26 mouse cellular contexts compared by ENCODE assay signal in genomic region chrX:41578797-41579196, GRCm38 (mm10).
DNase-seq lines count a peak whose midpoint lies in the region; ATAC-seq and TF ChIP-seq lines count a peak whose summit lies in the region.
"Had no signal": no experiment of that assay in that cellular context is flagged by ENCODE, and none has a peak within 500 bp of the region (broad histone marks: within the 10 kb centered on the region; RNA-seq: fewer than 3 reads in every experiment).

No protein-coding gene starts in this region.

- H3K27ac ChIP-seq in liver, postnatal 0 days (ENCODE audit: low read depth), result no peak overlapping the region
- H3K27ac ChIP-seq in liver, embryonic 11.5 days (ENCODE audit: low read depth, low read length), result no peak overlapping the region
- H3K27ac ChIP-seq: embryonic facial prominence, embryonic 13.5 days; gastrocnemius, adult 2 months; heart, embryonic 15.5 days; hindbrain, embryonic 14.5 days; layer of hippocampus, adult 2 months; liver, embryonic 14.5 days; midbrain, embryonic 10.5 days; stomach, embryonic 15.5 days had no signal

- peak; percentile 7 for DNase-seq in adrenal gland, adult 2 months
- DNase-seq in adrenal gland, adult 18-20 months (ENCODE audit: low spot score in 2 of 2), result no peak
- no peak for DNase-seq in liver, postnatal 0 days
- DNase-seq in liver, embryonic 11.5 days (ENCODE audit: low spot score), result no peak
- DNase-seq in MEL-GATA-1-ER (ENCODE audit: extremely low read depth, low read depth), result peak; percentile 74
- DNase-seq in heart, postnatal 36 days, result no peak
- DNase-seq: adrenal gland, postnatal 25 days; cerebellum, adult 11-12 months; cerebellum, postnatal 10 days; gastrocnemius, adult 2 months; heart, postnatal 4 days; kidney, adult 2 months; kidney, postnatal 25 days; layer of hippocampus, postnatal 36 days; thymus, postnatal 25 days had no signal

- 56% methylated on average over 5 of the region's 5 CpGs for WGBS in liver, postnatal 0 days (ENCODE audit: insufficient replicate concordance)
- 67% methylated on average over 5 of the region's 5 CpGs for WGBS in liver, embryonic 11.5 days

- H3K27me3 ChIP-seq in liver, postnatal 0 days (ENCODE audit: insufficient read depth, low read length), result no peaks in the 10 kb centered on the region
- H3K27me3 ChIP-seq in liver, embryonic 11.5 days (replicated peaks; ENCODE audit: control insufficient read depth, insufficient read depth, low read length), result no peaks in the 10 kb centered on the region
- H3K27me3 ChIP-seq: embryonic facial prominence, embryonic 13.5 days; heart, embryonic 15.5 days; stomach, embryonic 15.5 days had no signal

- TF ChIP-seq EP300 in liver, postnatal 0 days (IDR thresholded peaks at IDR 0.05; ENCODE audit: low read depth), result peak; percentile 44; the same call in 1 of the 2 replicates

- intact Hi-C loops in heart, postnatal 36 days (cut with DNase I), result no loop called here

- no peaks in the 10 kb centered on the region for H3K4me1 ChIP-seq in liver, postnatal 0 days (ENCODE audit: insufficient read depth)
- H3K4me1 ChIP-seq in liver, embryonic 11.5 days (replicated peaks; ENCODE audit: control insufficient read depth, insufficient read depth, low read length), result no peaks in the 10 kb centered on the region
- H3K4me1 ChIP-seq: embryonic facial prominence, embryonic 13.5 days; heart, embryonic 15.5 days; midbrain, embryonic 10.5 days; stomach, embryonic 15.5 days had no signal

- H3K4me3 ChIP-seq in liver, postnatal 0 days (ENCODE audit: low read depth, low read length), result no peak overlapping the region
- no peak overlapping the region for H3K4me3 ChIP-seq in liver, embryonic 11.5 days (ENCODE audit: low read depth, low read length)
- H3K4me3 ChIP-seq: embryonic facial prominence, embryonic 13.5 days; gastrocnemius, adult 2 months; heart, embryonic 15.5 days; layer of hippocampus, adult 2 months; midbrain, embryonic 10.5 days; stomach, embryonic 15.5 days had no signal

- no peaks in the 10 kb centered on the region for H3K9me3 ChIP-seq in liver, postnatal 0 days (ENCODE audit: low read length)
- no peaks in the 10 kb centered on the region for H3K9me3 ChIP-seq in liver, embryonic 11.5 days (ENCODE audit: control insufficient read depth, low read length)
- H3K9me3 ChIP-seq: embryonic facial prominence, embryonic 13.5 days; heart, embryonic 15.5 days; midbrain, embryonic 10.5 days; stomach, embryonic 15.5 days had no signal

- TF ChIP-seq CTCF in liver, postnatal 0 days (IDR thresholded peaks at IDR 0.05; ENCODE audit: low read depth), result no peak

- ATAC-seq in liver, postnatal 0 days, result no peak
- no peak for ATAC-seq in liver, embryonic 11.5 days (replicated peaks; ENCODE audit: low FRiP score)
- peak; percentile 94 for ATAC-seq in megakaryocyte-erythroid progenitor cell, adult 5-6 weeks (replicated peaks; ENCODE audit: low FRiP score, low TSS enrichment, poor library complexity, severe bottlenecking)
- ATAC-seq: forebrain, embryonic 14.5 days; inflammation-experienced regulatory T-cells, adult 6 months; Patski had no signal

- H3K9ac ChIP-seq in liver, postnatal 0 days (replicated peaks), result no peak overlapping the region
- H3K9ac ChIP-seq in liver, embryonic 11.5 days (ENCODE audit: low read depth, low read length), result no peak overlapping the region
- H3K9ac ChIP-seq: embryonic facial prominence, embryonic 13.5 days; heart, embryonic 15.5 days; hindbrain, embryonic 14.5 days; liver, embryonic 14.5 days; stomach, embryonic 15.5 days had no signal

- H3K4me2 ChIP-seq in liver, postnatal 0 days (ENCODE audit: low read depth, low read length), result no peak overlapping the region
- H3K4me2 ChIP-seq in liver, embryonic 11.5 days, result no peak overlapping the region
- H3K4me2 ChIP-seq: embryonic facial prominence, embryonic 13.5 days; heart, embryonic 15.5 days; hindbrain, embryonic 14.5 days; stomach, embryonic 15.5 days had no signal

- H3K36me3 ChIP-seq in liver, postnatal 0 days (replicated peaks; ENCODE audit: insufficient read depth, low read length), result no peaks in the 10 kb centered on the region
- H3K36me3 ChIP-seq in liver, embryonic 11.5 days (ENCODE audit: control insufficient read depth, insufficient read depth, low read length), result no peaks in the 10 kb centered on the region
- H3K36me3 ChIP-seq: embryonic facial prominence, embryonic 13.5 days; heart, embryonic 15.5 days; midbrain, embryonic 10.5 days; stomach, embryonic 15.5 days had no signal

Comparison
In these comparisons a context has a peak if more than half of its experiments do, and no peak if none do; other contexts are left out.
1. DNase-seq: peak in adrenal gland, adult 2 months (single experiment) and MEL-GATA-1-ER (single experiment); none in adrenal gland, adult 18-20 months (0 of 2), liver, postnatal 0 days (single experiment), liver, embryonic 11.5 days (single experiment) and heart, postnatal 36 days (0 of 2).